Mouse (Mus musculus): Measurements from ENCODE around the gene Polr3e. TPM values are rescaled to one million over a fixed set of nuclear protein-coding genes. Genes with fewer than 3 reads are reported as not detected.
"Not testable (repeated sequence)": the region's sequence is repeated elsewhere in the genome, so short reads cannot be mapped to it uniquely, and the experiment has no call there.

Gene Polr3e
- polyA plus RNA-seq, 1 experiment = 12.0 TPM

DNA sequence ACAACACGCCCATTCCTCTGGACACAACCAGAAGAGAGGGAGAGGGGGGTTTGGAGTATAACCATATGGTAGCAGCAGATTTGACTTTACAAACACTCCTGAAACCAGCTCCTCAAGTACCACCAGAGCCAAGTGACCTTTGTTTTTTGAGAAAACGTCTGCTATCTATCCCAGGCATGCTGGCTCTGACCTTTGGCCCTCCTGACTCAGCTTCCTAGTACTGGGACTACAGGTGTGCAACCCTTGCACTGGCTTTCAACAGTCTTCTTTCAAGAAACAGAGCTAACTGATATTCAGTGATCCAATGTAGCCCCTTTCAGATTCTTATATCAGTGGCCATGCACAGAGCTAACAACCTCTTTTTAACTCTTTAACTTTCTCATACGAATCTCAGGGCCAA is 44.3 kb downstream of the Polr3e start:
- peaks cover 12% of the 10 kb centered on the region for H3K36me3 ChIP-seq (ENCODE audit: control insufficient read depth, insufficient read depth)
- TF ChIP-seq SRF (IDR thresholded peaks at IDR 0.05; ENCODE audit: control insufficient read depth, insufficient read length, low read depth) (no peak), CEBPB (IDR thresholded peaks at IDR 0.05; ENCODE audit: insufficient read depth, poor library complexity, severe bottlenecking) (no peak), POLR2AphosphoS2 (IDR thresholded peaks at IDR 0.05; ENCODE audit: insufficient read length, low read depth) (no peak), MYOD1 (IDR thresholded peaks at IDR 0.05; ENCODE audit: control insufficient read depth in 1 of 3, insufficient read length in 2 of 3, low read depth in 2 of 3) (no peak), TCF12 (IDR thresholded peaks at IDR 0.05; ENCODE audit: insufficient read depth, poor library complexity, severe bottlenecking) (no peak), REST (IDR thresholded peaks at IDR 0.05; ENCODE audit: insufficient read depth, insufficient read length) (no peak), USF1 (IDR thresholded peaks at IDR 0.05; ENCODE audit: low read depth) (no peak), MYOG (IDR thresholded peaks at IDR 0.05; ENCODE audit: control insufficient read depth in 1 of 3, insufficient read depth in 1 of 3, insufficient read length in 2 of 3, low read depth in 2 of 3) (no peak), TCF3 (IDR thresholded peaks at IDR 0.05; ENCODE audit: insufficient read length, low read depth) (no peak), POLR2A (IDR thresholded peaks at IDR 0.05; ENCODE audit: insufficient read length, low read depth) (no peak)
- no peaks in the 10 kb centered on the region for H3K79me2 ChIP-seq (ENCODE audit: control insufficient read depth, insufficient read depth)
- H3K27me3 ChIP-seq (ENCODE audit: control insufficient read depth, insufficient read depth, insufficient read length) = no peaks in the 10 kb centered on the region
- H3ac ChIP-seq (ENCODE audit: control insufficient read depth, insufficient read length) = no peak overlapping the region
- no peak overlapping the region for H3K4me2 ChIP-seq (ENCODE audit: low read depth)
- H3K4me3 ChIP-seq = no peak overlapping the region

DNA sequence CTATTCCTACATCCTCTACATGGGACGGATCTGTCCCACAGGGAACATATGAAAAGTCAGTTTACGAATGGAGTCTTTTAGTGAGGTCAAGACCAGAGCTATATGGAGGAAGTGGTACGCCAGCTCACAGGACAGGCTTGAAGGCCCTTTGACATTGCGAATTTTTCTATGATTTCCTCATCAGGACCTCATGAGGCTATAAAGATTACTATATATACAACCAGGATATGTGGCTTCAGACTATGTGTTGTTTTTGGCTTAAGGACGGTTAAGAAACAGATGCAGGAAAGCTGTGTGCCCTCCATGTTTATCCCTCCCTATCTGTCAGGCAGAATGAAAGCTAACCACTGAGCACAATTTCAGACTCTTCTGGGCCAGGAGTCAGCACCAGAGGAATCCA is 45.6 kb downstream of the Polr3e start:
- peaks cover 4% of the 10 kb centered on the region for H3K79me2 ChIP-seq (ENCODE audit: control insufficient read depth, insufficient read depth)
- no peak overlapping the region for H3K4me3 ChIP-seq
- no peak for TF ChIP-seq USF1 (IDR thresholded peaks at IDR 0.05; ENCODE audit: low read depth)
- no peak for TF ChIP-seq TCF12 (IDR thresholded peaks at IDR 0.05; ENCODE audit: insufficient read depth, poor library complexity, severe bottlenecking)
- TF ChIP-seq TCF3 (IDR thresholded peaks at IDR 0.05; ENCODE audit: insufficient read length, low read depth) = no peak
- no peak for TF ChIP-seq SRF (IDR thresholded peaks at IDR 0.05; ENCODE audit: control insufficient read depth, insufficient read length, low read depth)
- TF ChIP-seq POLR2AphosphoS2 (IDR thresholded peaks at IDR 0.05; ENCODE audit: insufficient read length, low read depth) = no peak
- no peak for TF ChIP-seq MAX (IDR thresholded peaks at IDR 0.05; ENCODE audit: low read depth)
- TF ChIP-seq REST (IDR thresholded peaks at IDR 0.05; ENCODE audit: insufficient read depth, insufficient read length) = no peak
- TF ChIP-seq E2F4 (IDR thresholded peaks at IDR 0.05; ENCODE audit: insufficient read depth) = no peak
- TF ChIP-seq POLR2A (IDR thresholded peaks at IDR 0.05; ENCODE audit: insufficient read length, low read depth) = no peak
- TF ChIP-seq MYOD1 (IDR thresholded peaks at IDR 0.05; ENCODE audit: control insufficient read depth in 1 of 3, insufficient read length in 2 of 3, low read depth in 2 of 3) = no peak
- no peak for TF ChIP-seq MYOG (IDR thresholded peaks at IDR 0.05; ENCODE audit: control insufficient read depth in 1 of 3, insufficient read depth in 1 of 3, insufficient read length in 2 of 3, low read depth in 2 of 3)
- TF ChIP-seq CEBPB (IDR thresholded peaks at IDR 0.05; ENCODE audit: insufficient read depth, poor library complexity, severe bottlenecking) = no peak
- H3K36me3 ChIP-seq (ENCODE audit: control insufficient read depth, insufficient read depth) = peaks cover 7% of the 10 kb centered on the region
- no peak overlapping the region for H3K4me2 ChIP-seq (ENCODE audit: low read depth)
- no peaks in the 10 kb centered on the region for H3K27me3 ChIP-seq (ENCODE audit: control insufficient read depth, insufficient read depth, insufficient read length)
- H3ac ChIP-seq (ENCODE audit: control insufficient read depth, insufficient read length) = no peak overlapping the region

DNA sequence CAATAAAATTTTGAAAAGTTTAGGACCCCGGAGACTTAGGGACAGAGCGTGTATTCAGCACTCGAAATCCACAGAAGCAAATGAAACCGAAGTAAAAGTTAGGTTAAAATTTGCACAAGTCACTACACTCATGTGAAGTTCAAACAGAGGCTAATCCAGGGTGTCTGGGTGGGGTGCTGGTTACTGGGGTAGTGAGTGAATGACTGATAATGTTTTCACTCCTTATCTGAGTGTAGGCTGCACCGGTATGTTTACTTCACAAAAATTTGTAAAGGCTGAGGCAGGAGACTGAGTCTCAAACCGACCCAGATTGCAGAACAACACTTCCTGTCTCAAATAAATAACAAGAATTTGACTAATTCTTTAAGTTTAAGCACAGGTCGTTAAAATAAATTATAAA is 51.7 kb downstream of the Polr3e start:
- Histone ChIP-seq H3K27me3 (ENCODE audit: control insufficient read depth, insufficient read depth, insufficient read length) (no peaks in the 10 kb centered on the region), H3K4me3 (no peak overlapping the region), H3K4me2 (ENCODE audit: low read depth) (no peak overlapping the region), H3ac (ENCODE audit: control insufficient read depth, insufficient read length) (no peak overlapping the region), H3K79me2 (ENCODE audit: control insufficient read depth, insufficient read depth) (peaks cover 20% of the 10 kb centered on the region), H3K36me3 (ENCODE audit: control insufficient read depth, insufficient read depth) (no peaks in the 10 kb centered on the region)
- no peak for TF ChIP-seq POLR2AphosphoS2 (IDR thresholded peaks at IDR 0.05; ENCODE audit: insufficient read length, low read depth)
- TF ChIP-seq SRF (IDR thresholded peaks at IDR 0.05; ENCODE audit: control insufficient read depth, insufficient read length, low read depth) = no peak
- no peak for TF ChIP-seq TCF3 (IDR thresholded peaks at IDR 0.05; ENCODE audit: insufficient read length, low read depth)
- TF ChIP-seq TCF12 (IDR thresholded peaks at IDR 0.05; ENCODE audit: insufficient read depth, poor library complexity, severe bottlenecking) = no peak
- TF ChIP-seq CEBPB (IDR thresholded peaks at IDR 0.05; ENCODE audit: insufficient read depth, poor library complexity, severe bottlenecking) = no peak
- no peak for TF ChIP-seq MAX (IDR thresholded peaks at IDR 0.05; ENCODE audit: low read depth)
- no peak for TF ChIP-seq E2F4 (IDR thresholded peaks at IDR 0.05; ENCODE audit: insufficient read depth)
- no peak for TF ChIP-seq POLR2A (IDR thresholded peaks at IDR 0.05; ENCODE audit: insufficient read length, low read depth)
- no peak for TF ChIP-seq USF1 (IDR thresholded peaks at IDR 0.05; ENCODE audit: low read depth)
- no peak for TF ChIP-seq MYOG (IDR thresholded peaks at IDR 0.05; ENCODE audit: control insufficient read depth in 1 of 3, insufficient read depth in 1 of 3, insufficient read length in 2 of 3, low read depth in 2 of 3)
- TF ChIP-seq MYOD1 (IDR thresholded peaks at IDR 0.05; ENCODE audit: control insufficient read depth in 1 of 3, insufficient read length in 2 of 3, low read depth in 2 of 3) = no peak
- TF ChIP-seq REST (IDR thresholded peaks at IDR 0.05; ENCODE audit: insufficient read depth, insufficient read length) = no peak

DNA sequence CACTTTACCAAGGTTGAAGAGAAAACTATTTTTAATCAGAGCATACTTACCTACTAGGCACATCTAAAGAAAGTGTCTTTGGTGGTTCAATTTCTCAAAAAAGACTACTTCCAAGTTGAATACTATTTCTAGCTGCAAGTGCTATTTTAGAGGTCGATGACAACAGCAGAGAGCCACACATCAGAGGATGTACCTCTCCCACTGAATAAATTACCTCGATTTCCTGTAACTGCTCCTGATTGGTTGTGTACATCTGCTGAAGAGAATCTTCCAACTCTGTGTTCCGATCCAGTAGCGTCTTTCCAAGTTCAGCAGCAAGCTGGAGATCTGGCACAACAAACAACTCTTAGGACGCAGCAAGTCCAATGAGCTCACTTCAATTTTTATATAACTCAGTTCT is 52.6 kb downstream of the Polr3e start:
- Histone ChIP-seq H3K4me2 (ENCODE audit: low read depth) (no peak overlapping the region), H3K79me2 (ENCODE audit: control insufficient read depth, insufficient read depth) (peaks cover 29% of the 10 kb centered on the region), H3K27me3 (ENCODE audit: control insufficient read depth, insufficient read depth, insufficient read length) (no peaks in the 10 kb centered on the region), H3K4me3 (no peak overlapping the region), H3K36me3 (ENCODE audit: control insufficient read depth, insufficient read depth) (no peaks in the 10 kb centered on the region), H3ac (ENCODE audit: control insufficient read depth, insufficient read length) (no peak overlapping the region)
- TF ChIP-seq MAX (IDR thresholded peaks at IDR 0.05; ENCODE audit: low read depth) (no peak), POLR2A (IDR thresholded peaks at IDR 0.05; ENCODE audit: insufficient read length, low read depth) (no peak)

DNA sequence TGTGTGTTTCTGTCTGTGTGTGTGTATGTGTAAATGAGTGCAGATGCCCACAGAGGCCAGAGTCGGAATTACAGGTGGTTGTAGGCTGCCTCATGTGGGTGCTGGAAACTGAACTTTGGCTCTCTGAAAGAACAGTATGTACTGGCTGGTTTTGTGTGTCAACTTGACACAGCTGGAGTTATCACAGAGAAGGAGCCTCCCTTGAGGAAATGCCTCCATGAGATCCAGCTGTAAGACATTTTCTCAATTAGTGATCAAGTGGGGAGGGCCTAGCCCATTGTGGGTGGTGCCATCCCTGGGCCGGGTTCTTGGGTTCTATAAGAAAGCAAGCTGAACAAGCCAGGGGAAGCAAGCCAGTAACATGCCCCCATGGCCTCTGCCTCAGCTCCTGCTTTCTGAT is 54.9 kb downstream of the Polr3e start:
- not testable (repeated sequence) for H3K4me2 ChIP-seq (ENCODE audit: low read depth); H3ac ChIP-seq (ENCODE audit: control insufficient read depth, insufficient read length); H3K36me3 ChIP-seq (ENCODE audit: control insufficient read depth, insufficient read depth); H3K27me3 ChIP-seq (ENCODE audit: control insufficient read depth, insufficient read depth, insufficient read length); H3K4me3 ChIP-seq
- H3K79me2 ChIP-seq (ENCODE audit: control insufficient read depth, insufficient read depth) = peaks cover 47% of the 10 kb centered on the region
